In the genomic region with DNA sequence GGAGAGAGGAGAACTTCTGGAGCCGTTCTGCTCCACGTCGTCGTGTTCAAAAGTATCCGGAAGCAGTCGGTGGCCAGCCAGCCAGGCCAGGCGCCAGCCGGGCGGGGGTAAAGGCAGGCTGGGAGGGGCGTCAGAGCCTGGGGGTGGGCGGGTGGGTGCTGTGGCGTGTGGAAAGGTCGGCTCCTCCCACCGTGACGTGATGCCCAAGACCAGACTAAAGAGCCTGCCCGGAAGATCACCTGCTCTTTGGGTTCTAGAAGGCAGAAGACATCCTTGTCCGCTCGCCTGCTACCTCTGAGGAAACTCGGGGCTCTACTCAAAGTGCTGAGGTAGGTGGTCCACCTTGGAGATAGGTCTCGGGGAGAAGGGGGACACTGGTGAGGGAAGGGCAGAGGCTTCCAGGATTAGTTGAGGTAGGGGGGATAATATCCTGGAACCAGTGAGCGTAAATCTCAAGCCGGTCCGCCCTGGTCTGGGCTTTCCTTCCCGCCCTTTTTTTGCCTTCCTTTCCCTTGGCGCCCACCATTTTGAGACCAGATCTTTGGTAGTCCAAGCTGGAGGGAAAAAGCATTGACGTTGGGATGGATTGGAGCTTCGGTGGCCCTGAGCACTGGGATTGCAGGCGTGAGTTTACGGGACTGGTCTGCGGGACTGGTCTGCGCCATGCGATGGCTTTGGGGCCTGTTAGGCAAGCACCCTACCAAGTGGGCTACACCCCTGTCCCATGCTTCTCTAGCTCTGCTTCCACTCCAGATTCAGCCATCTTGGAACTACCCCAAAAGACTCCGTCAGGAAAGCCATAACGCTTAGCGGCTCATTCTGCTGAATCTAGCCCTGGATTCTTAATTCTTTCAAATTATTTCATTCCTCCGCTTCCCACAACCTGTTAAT, we compare ENCODE assay signal across 8 mouse cellular contexts. TPM values are rescaled to one million over a fixed set of nuclear protein-coding genes. Genes with fewer than 3 reads are reported as not detected.
DNase-seq lines count a peak whose midpoint lies in the region; ATAC-seq and TF ChIP-seq lines count a peak whose summit lies in the region.

A gene (plus strand): TSS at position 241 of the 891 bp plus-strand sequence.

- no peak for TF ChIP-seq CTCF in lung, embryonic 14.5 days (IDR thresholded peaks at IDR 0.05; ENCODE audit: low read depth)
- no peak for TF ChIP-seq CTCF in cortical plate, adult 2 months (IDR thresholded peaks at IDR 0.05; ENCODE audit: extremely low read depth, insufficient read depth, low read length)
- TF ChIP-seq CTCF in small intestine, adult 2 months (IDR thresholded peaks at IDR 0.05; ENCODE audit: extremely low read depth, insufficient read length, insufficient replicate concordance, low read depth, low read length), result no peak

- ATAC-seq in lung, embryonic 14.5 days (ENCODE audit: insufficient read depth), result no peak
- no peak for ATAC-seq in heart, embryonic 12.5 days (ENCODE audit: insufficient number of reproducible peaks, low FRiP score)

- no peak for TF ChIP-seq POLR2A in cortical plate, adult 2 months (IDR thresholded peaks at IDR 0.05; ENCODE audit: extremely low read depth, insufficient read depth, low read length)
- no peak for TF ChIP-seq POLR2A in small intestine, adult 2 months (IDR thresholded peaks at IDR 0.05; ENCODE audit: low read depth, low read length)

- no peak within 1 kb of the TSS for H3K4me3 ChIP-seq in lung, embryonic 14.5 days (ENCODE audit: low read depth, low read length)
- no peak within 1 kb of the TSS for H3K4me3 ChIP-seq in cortical plate, adult 2 months (ENCODE audit: insufficient read depth, low read length)
- no peak within 1 kb of the TSS for H3K4me3 ChIP-seq in heart, embryonic 12.5 days
- H3K4me3 ChIP-seq in small intestine, adult 2 months (ENCODE audit: low read depth, low read length), result no peak within 1 kb of the TSS

- H3K27me3 ChIP-seq in lung, embryonic 14.5 days (ENCODE audit: insufficient read depth, low read length), result no peaks in the 10 kb centered on the region
- no peaks in the 10 kb centered on the region for H3K27me3 ChIP-seq in heart, embryonic 12.5 days (replicated peaks)
- no peaks in the 10 kb centered on the region for H3K27me3 ChIP-seq in small intestine, adult 2 months (ENCODE audit: control insufficient read depth, insufficient read depth, low read length)

- DNase-seq in lung, embryonic 14.5 days, result no peak
- no peak for DNase-seq in lung, postnatal 10 days
- no peak for DNase-seq in left cerebral cortex, postnatal 10 days (ENCODE audit: extremely low spot score in 1 of 2, low spot score in 2 of 2)
- DNase-seq in natural killer cell, adult 2 months (ENCODE audit: low spot score in 2 of 2), result no peak
- DNase-seq in spleen, adult 18-20 months, result no peak

- H3K9ac ChIP-seq in lung, embryonic 14.5 days, result no peak within 1 kb of the TSS
- H3K9ac ChIP-seq in heart, embryonic 12.5 days, result no peak within 1 kb of the TSS

- no peak within 1 kb of the TSS for H3K27ac ChIP-seq in lung, embryonic 14.5 days (ENCODE audit: low read depth)
- no peak within 1 kb of the TSS for H3K27ac ChIP-seq in cortical plate, adult 2 months (ENCODE audit: insufficient read depth, low read length)
- no peak within 1 kb of the TSS for H3K27ac ChIP-seq in heart, embryonic 12.5 days (ENCODE audit: poor library complexity, severe bottlenecking)
- no peak within 1 kb of the TSS for H3K27ac ChIP-seq in small intestine, adult 2 months (ENCODE audit: insufficient read depth, low read depth, low read length)

- no peaks in the 10 kb centered on the region for H3K4me1 ChIP-seq in lung, embryonic 14.5 days (ENCODE audit: insufficient read depth)
- no peaks in the 10 kb centered on the region for H3K4me1 ChIP-seq in cortical plate, adult 2 months (ENCODE audit: control insufficient read depth, insufficient read depth, low read length)
- peaks cover 15% of the 10 kb centered on the region for H3K4me1 ChIP-seq in heart, embryonic 12.5 days (replicated peaks)
- H3K4me1 ChIP-seq in small intestine, adult 2 months (ENCODE audit: control insufficient read depth, insufficient read depth, insufficient read length, low read length), result peaks cover 6% of the 10 kb centered on the region; the same call in 1 of the 2 replicates

- intact Hi-C loops in left cerebral cortex, postnatal 10 days (cut with DNase I), result no loop called here

- no peaks in the 10 kb centered on the region for H3K9me3 ChIP-seq in lung, embryonic 14.5 days (ENCODE audit: low read depth, low read length)
- no peaks in the 10 kb centered on the region for H3K9me3 ChIP-seq in heart, embryonic 12.5 days (replicated peaks)

- no peaks in the 10 kb centered on the region for H3K36me3 ChIP-seq in lung, embryonic 14.5 days (ENCODE audit: insufficient read depth)
- no peaks in the 10 kb centered on the region for H3K36me3 ChIP-seq in heart, embryonic 12.5 days
- H3K36me3 ChIP-seq in small intestine, adult 2 months (ENCODE audit: control insufficient read depth, insufficient read depth, low read length), result no peaks in the 10 kb centered on the region

- no peak within 1 kb of the TSS for H3K4me2 ChIP-seq in lung, embryonic 14.5 days
- H3K4me2 ChIP-seq in heart, embryonic 12.5 days, result no peak within 1 kb of the TSS

- WGBS in lung, embryonic 14.5 days, result 96% methylated on average over 36 of the region's 36 CpGs
- WGBS in heart, embryonic 12.5 days, result 95% methylated on average over 36 of the region's 36 CpGs
- 96% methylated on average over 36 of the region's 36 CpGs for WGBS in small intestine, adult 2 months

RNA-seq across cellular contexts. Expression of the gene that starts here (rescaled TPM):
- 10.3 and 10.5 TPM in 2 replicates for polyA plus RNA-seq in lung, embryonic 14.5 days (2014; fragmentation: Nextera tagmentation; extraction: Ambion mirVana)
- 30.4 and 30.9 TPM in 2 replicates for polyA plus RNA-seq in cortical plate, adult 2 months (2012; rRNA removed)
- 17.4 and 19.3 TPM in 2 replicates for polyA plus RNA-seq in heart, embryonic 12.5 days (2016; fragmentation: Nextera tagmentation; extraction: Ambion mirVana)
- total RNA-seq in left cerebral cortex, postnatal 10 days (2021), result 10 to 100 TPM; 23.0 to 25.3 TPM
- polyA plus RNA-seq in small intestine, adult 2 months (2012; rRNA removed), result 8.1 and 18.5 TPM in 2 replicates
